Mouse (Mus musculus) left cerebral cortex, adult 2 months (tissue): Measurements from ENCODE around the gene Rhbdd3. TPM values are rescaled to one million over a fixed set of nuclear protein-coding genes. Genes with fewer than 3 reads are reported as not detected.

Experiments used
- DNase-seq, 2 experiments: peaks; one replicate each; pipeline ENCODE4 v3.0.0; 2021 to 2022; ENCODE audit warnings: low spot score in 2 of 2, mixed read lengths in 1 of 2; ENCODE audit errors: extremely low spot score in 1 of 2
- H3K27ac ChIP-seq: fragments of 200-600 bp; 2 replicates; pipeline ENCODE4 v1.8.1; 2022
- H3K4me3 ChIP-seq: fragments of 200-600 bp; 2 replicates; pipeline ENCODE4 v1.8.1; 2022
- CTCF ChIP-seq: fragments of 200-600 bp; IDR thresholded peaks from 2 replicates; pipeline ENCODE4 v1.8.1; 2022; ENCODE audit warnings: antibody characterized with exemption, mild to moderate bottlenecking, moderate library complexity
- intact Hi-C: fragments of 180-260 bp; cut with DNase I; formaldehyde crosslinking; loops from one replicate; pipeline ENCODE4 v1.15.1; 2025
- total RNA-seq, 2 experiments: library from RNA; stranded (reverse); gene quantifications; 2 replicates each; pipeline ENCODE4 v1.2.3; 2021

Gene Rhbdd3
- total RNA-seq, 2 experiments from 2014 or later: 23.7 to 28.0 TPM

DNA sequence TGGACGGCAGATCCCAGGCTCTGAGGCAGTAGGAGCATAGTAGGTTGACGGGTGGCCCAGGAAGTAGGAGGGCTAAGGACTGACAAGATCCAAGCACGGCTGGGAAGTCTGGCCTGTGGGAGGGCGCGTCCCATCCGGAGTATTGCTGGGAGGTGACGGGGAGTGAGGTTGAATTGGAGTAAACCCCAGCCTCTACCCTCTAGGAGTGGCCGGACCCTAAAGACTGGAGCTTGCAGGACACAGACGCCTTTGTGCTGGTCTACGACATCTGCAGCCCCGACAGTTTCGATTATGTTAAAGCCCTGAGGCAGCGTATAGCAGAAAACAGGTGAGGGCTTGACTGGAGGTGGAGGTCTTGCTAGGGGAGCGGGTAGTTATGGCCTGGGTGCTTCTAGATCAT is 39.5 kb upstream of the Rhbdd3 start:
- intact Hi-C loops: no loop called here
- DNase-seq: no peak
- H3K27ac ChIP-seq: peak overlapping the region; percentile 74
- H3K4me3 ChIP-seq: peak overlapping the region; percentile 72
- no peak for TF ChIP-seq CTCF

DNA sequence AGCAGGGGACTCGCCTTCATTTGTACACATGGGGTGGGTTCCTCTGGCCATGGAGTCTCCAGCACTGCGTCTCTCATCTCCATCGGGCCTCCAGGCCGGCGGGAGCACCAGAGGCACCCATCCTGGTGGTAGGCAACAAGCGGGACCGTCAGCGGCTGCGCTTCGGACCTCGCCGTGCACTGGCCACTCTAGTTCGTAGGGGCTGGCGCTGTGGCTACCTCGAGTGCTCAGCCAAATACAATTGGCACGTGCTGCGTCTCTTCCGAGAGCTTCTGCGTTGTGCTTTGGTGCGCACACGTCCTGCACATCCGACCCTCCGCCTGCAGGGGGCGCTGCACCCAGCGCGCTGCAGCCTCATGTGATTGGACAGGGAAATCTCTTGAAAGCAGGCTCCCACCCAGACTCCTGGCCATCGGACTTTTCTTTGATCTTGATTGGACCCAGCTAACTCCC is 39.0 kb upstream of the Rhbdd3 start:
- H3K27ac ChIP-seq: peak overlapping the region; percentile 74
- intact Hi-C loops: no loop called here
- DNase-seq: peak; percentile 62 to 70
- H3K4me3 ChIP-seq: peak overlapping the region; percentile 72
- peak; percentile 98 for TF ChIP-seq CTCF

DNA sequence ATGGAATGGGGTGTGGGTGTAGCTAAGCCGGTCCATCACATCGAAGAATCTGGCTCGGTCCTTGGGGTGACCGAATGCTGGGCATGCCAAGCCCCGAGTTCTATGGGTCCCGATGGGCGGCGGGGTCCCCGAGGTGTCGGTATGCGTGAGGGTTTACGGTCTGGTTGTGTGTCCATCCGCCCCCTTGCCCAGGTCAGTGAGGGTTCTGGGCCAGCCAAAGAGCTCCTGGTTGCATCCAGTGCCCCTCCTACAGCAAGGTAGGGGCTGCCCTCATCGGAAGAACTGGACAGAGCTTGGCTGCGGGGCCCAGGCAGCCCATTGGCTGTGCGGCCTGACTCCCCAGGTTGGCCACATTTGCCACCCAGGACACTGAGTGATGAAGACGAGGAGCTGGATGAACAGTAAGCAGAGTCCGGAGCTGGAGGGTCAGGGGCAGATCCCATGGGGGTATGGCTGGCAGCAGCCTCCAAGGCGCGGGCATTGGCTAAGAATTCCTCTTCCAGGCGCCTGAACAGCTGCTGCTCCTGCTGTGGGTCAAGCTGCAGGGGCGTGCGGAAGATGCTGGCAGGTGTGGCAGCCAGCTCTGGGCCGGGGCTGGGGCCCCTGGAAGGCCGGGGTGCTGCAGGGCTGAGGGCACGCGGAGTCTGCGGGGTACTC is 37.8 kb upstream of the Rhbdd3 start:
- Histone ChIP-seq H3K4me3 (peak overlapping the region; percentile 79), H3K27ac (peak overlapping the region; percentile 91)
- no peak for TF ChIP-seq CTCF
- peak in 1 of 2 experiments; percentile 39 for DNase-seq
- intact Hi-C loops: no loop called here

DNA sequence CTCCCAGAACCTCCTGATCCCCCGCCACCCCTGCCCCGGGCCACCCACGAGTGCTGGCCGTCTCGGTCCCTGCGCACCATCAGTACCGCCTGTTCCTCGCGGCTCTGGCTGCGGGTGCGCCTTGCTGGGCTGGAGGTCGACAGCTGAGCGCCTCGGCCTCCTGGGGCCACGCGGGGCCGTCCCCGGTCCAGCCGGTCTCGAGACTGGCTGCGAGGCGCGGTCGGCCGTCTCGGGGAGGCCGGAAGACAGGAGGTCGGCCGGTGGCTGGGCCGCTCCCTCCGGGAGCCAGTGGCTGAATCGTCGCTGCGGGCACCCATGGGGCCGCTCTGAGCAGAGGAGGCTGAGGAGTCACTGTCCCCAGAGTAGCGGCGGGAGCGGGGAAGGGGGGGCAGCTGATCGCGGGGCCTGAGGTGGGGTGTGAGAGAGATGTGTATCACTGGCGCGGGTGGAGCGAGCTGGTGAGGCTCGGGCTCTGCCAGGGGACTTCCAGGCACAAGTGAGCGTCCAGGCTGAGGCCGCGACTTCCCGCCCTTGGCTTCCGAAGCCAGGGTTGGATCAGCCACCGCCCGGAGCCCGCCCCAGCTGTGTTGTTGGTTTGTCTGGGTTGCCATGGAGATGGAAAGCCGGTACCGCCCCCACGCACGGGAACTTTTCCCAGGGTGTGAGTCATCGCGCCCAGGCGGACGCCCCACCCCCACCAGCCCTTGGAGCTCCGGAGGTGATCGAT is 37.1 kb upstream of the Rhbdd3 start:
- intact Hi-C loops: no loop called here
- peak; percentile 96 to 99 for DNase-seq
- Histone ChIP-seq H3K27ac (peak overlapping the region; percentile 91), H3K4me3 (peak overlapping the region; percentile 79)
- no peak for TF ChIP-seq CTCF

DNA sequence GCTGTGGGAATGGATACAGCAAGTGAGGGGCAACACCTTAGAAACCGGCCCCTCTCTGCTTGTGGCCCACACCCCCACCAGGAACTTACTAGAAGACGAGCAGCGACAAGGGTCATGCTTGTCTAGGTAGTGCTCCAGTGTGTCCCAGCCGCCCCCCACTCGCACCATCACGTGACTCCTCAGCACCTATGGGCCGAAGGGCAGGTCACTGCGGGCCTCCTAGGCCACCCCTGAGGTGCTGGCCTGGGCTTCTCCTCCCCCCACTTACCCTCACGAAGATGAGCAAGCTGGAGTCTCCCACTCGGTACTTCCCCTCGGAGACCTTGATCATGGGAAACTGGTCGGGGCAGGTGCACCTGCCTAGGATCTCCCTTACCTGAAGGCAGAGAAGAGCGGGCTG is 36.4 kb upstream of the Rhbdd3 start:
- Histone ChIP-seq H3K27ac (peak overlapping the region; percentile 91), H3K4me3 (peak overlapping the region; percentile 79)
- DNase-seq: peak in 1 of 2 experiments; percentile 35
- no peak for TF ChIP-seq CTCF
- intact Hi-C loops: no loop called here

DNA sequence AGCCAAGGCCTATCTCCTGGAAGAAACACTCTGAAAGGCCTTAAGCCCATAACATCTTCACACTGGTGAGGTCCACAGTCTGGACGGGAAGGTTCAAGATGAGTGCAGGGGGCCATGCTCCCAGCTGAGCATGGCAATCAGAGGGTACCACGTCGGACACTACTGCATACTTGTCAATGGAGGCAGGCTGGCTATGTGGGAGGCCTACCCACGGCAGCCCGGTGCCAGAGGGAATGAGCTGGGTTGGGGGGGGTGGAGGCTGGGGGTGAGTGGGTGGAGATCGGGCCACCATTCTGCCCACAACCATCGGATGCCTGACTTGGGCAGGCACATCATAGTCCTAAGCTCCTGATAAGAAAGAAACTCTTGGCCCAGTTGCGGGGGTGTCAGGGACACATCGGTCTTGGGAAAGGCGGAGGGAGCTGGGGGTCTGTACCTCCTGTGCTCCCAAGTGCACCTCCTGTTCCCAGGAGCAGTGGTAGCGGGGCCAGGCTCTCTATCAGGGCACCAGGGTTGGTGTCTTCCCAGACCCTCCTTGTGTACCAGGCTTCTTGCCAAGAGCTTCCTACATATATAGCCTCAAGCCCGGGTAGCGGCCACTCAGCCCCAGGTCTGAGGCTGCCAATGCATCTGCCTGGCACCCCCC is 35.7 kb upstream of the Rhbdd3 start:
- no peak for DNase-seq
- Histone ChIP-seq H3K4me3 (peak overlapping the region; percentile 79), H3K27ac (peak overlapping the region; percentile 91)
- intact Hi-C loops: no loop called here
- TF ChIP-seq CTCF: no peak

DNA sequence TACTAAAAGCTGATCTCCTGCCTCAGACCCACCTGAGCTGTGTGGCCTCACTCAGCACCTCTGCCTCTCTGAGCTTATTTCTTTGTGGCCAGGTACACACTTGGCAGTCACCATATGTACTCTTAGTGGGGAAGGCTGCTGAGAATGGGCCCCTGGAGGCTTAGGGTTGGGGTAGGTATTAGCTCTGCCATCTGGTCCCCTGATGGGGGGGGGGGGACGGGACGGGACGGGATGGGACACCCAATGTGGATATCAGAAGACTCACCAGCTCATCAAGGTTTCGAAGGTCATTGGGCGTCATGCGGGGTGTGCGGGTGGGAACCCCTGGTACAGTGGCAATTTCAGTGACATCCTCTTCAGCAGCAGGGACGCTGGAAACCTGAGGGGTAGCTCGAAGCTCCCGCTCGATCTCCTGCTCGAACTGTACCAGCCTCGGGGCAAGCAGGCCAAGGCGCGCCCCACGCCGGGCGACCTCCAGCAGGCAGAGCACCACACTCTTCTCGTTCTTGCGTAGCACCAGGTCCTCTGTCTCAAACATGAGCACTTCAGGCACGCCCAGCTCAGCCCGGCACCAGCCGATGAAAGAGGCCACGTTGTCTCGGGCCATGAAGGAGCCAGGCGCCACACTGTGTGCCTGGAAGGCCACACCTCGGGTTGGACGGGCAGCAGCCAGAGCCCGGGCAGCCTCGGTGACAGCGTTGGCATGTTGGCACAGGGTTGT is 35.0 kb upstream of the Rhbdd3 start:
- peak in 1 of 2 experiments; percentile 39 for DNase-seq
- Histone ChIP-seq H3K4me3 (peak overlapping the region; percentile 79), H3K27ac (peak overlapping the region; percentile 91)
- intact Hi-C loops: loop anchor here (2.0 kb wide), 1 partner anchor 77 kb away; the partner anchor contains the start of gene Ap1b1
- no peak for TF ChIP-seq CTCF

DNA sequence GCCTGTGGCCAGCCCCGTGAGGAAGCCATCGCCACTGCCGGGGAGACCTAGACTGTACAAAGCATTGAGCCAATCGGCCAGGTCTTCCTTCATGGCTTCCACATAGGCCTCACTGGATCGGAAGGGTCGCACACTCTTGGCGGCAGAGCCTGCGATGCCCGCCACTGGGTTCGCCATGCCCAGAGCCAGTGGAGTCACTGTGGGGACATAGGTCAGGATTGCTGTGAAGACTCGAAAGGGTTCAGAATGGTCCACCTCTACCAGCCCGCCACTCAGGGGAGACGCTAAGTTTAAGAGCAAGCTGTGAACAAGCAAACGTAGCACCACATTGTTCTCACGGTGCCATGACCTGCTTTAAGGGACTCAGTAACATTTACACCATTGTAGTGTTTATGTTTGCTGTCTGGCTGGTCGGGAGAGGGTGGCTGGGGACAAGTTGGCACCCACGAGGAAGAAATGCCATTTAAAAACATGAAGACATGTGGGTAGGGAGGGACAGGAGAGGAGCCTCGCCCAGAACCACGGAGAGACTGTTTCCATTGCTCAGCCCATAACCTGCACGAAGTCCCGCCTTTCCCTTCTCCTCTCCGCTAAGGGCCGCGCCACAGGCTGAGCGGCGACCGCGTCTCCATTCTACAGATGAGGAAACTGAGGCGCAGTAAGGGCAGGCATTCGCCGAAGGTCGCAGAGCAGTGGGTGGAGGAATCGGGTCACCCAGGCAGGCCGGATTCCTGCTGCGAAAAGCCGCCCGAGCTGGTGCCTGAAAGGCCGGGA is 34.3 kb upstream of the Rhbdd3 start:
- peak in 1 of 2 experiments; percentile 36 for DNase-seq

DNA sequence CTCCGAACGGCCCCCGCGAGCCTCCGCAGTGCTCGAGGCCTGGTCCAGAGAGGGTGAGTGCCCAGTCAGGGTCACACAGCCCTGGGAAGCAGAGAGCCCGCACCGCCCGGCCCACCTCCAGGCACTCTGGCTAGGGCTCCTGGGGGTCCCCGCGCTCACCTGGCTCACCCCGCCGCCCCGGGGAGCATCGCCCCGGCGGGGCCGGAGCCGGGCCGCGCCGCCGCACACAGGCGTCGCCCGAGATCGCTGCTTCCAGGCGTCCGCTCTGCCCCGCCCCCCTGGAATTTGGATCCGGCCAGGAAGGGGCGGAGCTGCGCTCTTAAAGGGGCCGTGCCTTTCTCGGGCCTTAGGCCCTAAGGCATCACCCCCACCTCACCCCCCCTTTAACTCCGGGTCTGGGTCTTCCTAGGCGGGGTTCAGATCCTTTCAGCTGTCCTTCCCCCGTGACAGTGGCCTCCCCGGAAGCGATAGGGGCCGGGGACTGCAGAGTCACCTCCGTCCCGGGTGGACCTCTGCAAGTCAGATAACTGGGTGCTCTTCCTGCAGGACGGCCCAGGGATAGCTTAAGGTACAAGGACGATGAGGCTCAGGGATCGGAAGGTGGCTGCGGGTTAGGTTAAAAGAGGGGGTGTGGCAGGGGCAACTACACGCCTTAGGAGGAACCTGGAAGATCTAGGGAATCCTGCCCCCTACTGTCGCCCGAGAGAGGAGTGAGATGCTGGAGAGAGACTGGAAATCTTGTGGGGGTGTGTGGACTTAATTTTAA is 33.5 kb upstream of the Rhbdd3 start, which contains the start of gene Gas2l1:
Gene Gas2l1 (minus strand): TSS at position 272 of the 766 bp plus-strand sequence.
- peak within 1 kb of the TSS; percentile 91 for H3K27ac ChIP-seq
- peak; percentile 76 for TF ChIP-seq CTCF

More for the DNA sequence above, 34.3 kb upstream of the Rhbdd3 start:
- Histone ChIP-seq H3K4me3 (peak overlapping the region; percentile 79), H3K27ac (peak overlapping the region; percentile 91)
- TF ChIP-seq CTCF: no peak
- intact Hi-C loops: loop anchor here (1.0 to 2.0 kb wide), 2 partner anchors 49 to 78 kb away; partner anchors contain the start of gene Ap1b1

DNA sequence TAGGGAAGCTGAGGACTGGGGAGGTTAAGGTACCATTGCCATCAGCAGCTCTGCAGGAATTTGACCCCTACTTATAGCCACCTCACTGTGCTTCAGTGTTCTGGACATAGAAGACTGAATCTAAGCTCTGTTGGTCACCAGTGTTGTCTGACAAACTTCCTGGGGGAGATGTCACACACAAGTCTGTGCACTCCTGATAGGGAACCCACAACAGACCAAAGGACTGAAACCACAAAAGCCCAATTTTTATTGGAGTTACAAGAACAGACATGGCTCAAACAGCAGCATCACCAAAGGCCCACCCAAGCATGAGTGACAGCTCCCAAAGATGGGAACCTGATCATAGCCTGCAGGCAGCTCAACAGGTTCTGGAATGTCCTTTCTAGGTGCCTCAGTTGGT is 31.7 kb upstream of the Rhbdd3 start:
- Histone ChIP-seq H3K4me3 (no peak overlapping the region), H3K27ac (no peak overlapping the region)
- intact Hi-C loops: no loop called here
- no peak for DNase-seq
- TF ChIP-seq CTCF: no peak

More for the DNA sequence above, 33.5 kb upstream of the Rhbdd3 start, which contains the start of gene Gas2l1:
- H3K4me3 ChIP-seq: peak within 1 kb of the TSS; percentile 79
- intact Hi-C loops: loop anchor here (1.0 to 2.0 kb wide), 2 partner anchors 50 to 78 kb away; partner anchors contain the start of gene Ap1b1
- DNase-seq: peak; percentile 87 to 88
